Mouse (Mus musculus) heart, postnatal 0 days (tissue): ENCODE measurements at regions not wholly inside any gene's neighbourhood (a gene's known extent, or its start where the extent isn't known, plus 50 kb on each side); places are given as distances from the start of the nearest gene placed in this dataset.

ENCODE experiments used
- CTCF ChIP-seq: IDR thresholded peaks from 2 replicates; pipeline ENCODE4 v1.5.1; 2016; ENCODE audit warnings: antibody characterized with exemption, control low read depth, low read depth
- EP300 ChIP-seq: IDR thresholded peaks from 2 replicates; pipeline ENCODE4 v1.6.1; 2016; ENCODE audit warnings: antibody characterized with exemption, low read depth

DNA sequence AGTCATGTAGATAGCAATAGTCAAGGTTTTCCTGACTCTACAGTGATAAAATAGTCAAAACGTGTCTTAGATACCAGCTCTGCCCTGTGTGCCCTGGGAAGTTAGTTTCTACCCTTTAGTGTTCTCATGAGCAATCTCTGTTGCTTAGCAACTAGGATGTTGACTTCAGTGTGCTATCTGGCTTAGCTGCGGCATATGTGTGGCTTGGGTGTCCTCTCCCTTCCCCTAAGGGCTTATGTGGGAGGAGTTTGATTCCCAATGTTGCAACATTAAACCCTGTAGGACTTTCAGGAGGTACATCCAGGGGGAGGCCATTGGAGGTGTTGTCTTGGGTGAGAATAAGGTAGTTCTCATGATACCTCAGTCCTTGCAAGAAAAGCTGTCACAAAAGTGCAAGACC, 229.9 kb downstream of the Gm10260 start:
- TF ChIP-seq CTCF (no peak), EP300 (no peak)
